Mouse (Mus musculus) naive thymus-derived CD4-positive, alpha-beta T cell, adult 2 months (primary cell): ENCODE data around the gene 1300017J02Rik.
"Not testable (repeated sequence)": the region's sequence is repeated elsewhere in the genome, so short reads cannot be mapped to it uniquely, and the experiment has no call there.

ENCODE experiments used
- DNase-seq: peaks from one replicate; pipeline ENCODE4 v3.0.0-alpha.2; 2011; ENCODE audit warnings: low read depth

1300017J02Rik gene

GRCm38 (mm10) chr9:103304927-103305326, at the start of gene 1300017J02Rik, which contains the start of gene Topbp1:
Gene 1300017J02Rik (minus strand): TSS chr9:103305082.
Gene Topbp1 (plus strand): TSS chr9:103305215.
- peak; percentile 93 for DNase-seq

DNA sequence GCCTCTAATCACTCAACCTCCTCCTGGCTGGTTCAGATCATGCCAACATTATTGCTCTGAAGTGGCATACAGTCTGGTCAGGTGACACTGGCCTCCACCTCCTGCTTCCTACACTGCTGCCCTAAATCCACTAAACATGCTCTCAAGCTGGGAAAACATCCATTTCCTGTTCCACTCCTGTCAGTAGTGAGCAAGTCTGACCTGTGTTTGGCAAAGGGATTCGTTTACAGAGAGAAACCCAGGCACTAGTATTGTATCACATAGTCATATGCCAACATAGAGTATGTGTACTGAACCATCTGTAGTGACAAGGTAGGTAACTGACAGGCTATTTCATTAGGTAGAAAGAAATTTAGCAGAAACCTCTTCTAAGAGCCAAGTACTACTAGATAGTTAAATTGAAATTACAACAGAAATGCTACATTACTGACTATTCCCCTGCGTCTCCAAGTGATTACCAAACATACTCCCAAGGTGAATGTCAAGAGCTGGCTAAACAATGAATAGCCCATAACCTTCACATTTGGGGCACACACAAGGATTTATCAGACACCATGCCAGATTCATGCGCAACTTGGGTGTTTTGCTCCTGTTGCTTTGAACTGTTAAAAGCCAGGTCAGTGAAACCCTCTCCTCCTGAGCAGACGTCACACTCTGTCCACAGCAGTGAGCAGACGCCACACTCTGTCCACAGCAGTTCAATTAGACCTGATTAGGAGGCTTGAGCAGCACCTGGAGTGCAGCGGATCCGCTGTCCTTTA, 48.8 kb upstream of the 1300017J02Rik start:
- not testable (repeated sequence) for DNase-seq

- no peak for DNase-seq
Observed at GRCm38 (mm10) chr9:103348791-103349190, 43.9 kb upstream of the 1300017J02Rik start.

- DNase-seq: no peak
Observed at GRCm38 (mm10) chr9:103347996-103348490, 43.2 kb upstream of the 1300017J02Rik start.

- no peak for DNase-seq
Observed at GRCm38 (mm10) chr9:103347045-103347444, 42.2 kb upstream of the 1300017J02Rik start.

- no peak for DNase-seq
Observed at GRCm38 (mm10) chr9:103336912-103337311, 32.0 kb upstream of the 1300017J02Rik start.

DNA sequence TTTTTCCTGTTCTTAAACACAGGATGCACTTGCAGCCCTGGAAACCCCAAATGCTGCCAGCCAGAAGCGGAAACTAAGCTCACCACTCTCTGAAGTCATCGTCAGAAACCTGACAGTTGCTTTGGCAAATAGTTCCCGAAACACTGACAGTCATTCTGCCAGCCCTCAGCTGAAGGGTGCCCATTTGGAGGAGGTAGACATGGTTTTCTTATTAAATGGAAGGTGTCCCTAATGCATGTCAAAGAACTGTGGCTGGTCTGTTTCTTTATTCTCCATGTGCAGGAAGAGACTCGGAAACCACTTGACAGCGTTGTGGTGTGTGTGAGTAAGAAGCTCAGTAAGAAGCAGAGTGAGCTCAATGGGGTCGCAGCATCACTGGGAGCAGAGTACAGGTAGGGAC, 27.8 kb upstream of the 1300017J02Rik start:
- DNase-seq: no peak

DNA sequence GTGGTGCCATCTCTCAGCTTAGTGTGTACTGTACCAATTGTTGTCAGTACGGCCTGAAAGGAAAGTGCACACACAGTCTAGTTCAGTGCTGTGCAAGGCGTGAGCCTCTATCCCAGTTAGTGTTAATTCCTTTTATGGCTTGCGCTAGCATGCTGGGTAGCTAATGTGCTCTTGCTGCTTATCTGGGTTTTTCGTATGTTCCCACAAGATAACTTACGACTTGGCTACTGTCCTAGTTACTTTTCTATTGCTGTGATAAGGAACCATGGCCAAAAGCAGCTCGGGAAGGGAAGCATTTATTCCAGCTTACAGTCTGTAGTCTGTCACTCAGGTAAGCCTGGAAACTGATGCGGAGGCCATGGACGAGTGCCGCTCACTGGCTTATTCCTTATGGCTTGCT, 21.6 kb upstream of the 1300017J02Rik start:
- DNase-seq: no peak

DNA sequence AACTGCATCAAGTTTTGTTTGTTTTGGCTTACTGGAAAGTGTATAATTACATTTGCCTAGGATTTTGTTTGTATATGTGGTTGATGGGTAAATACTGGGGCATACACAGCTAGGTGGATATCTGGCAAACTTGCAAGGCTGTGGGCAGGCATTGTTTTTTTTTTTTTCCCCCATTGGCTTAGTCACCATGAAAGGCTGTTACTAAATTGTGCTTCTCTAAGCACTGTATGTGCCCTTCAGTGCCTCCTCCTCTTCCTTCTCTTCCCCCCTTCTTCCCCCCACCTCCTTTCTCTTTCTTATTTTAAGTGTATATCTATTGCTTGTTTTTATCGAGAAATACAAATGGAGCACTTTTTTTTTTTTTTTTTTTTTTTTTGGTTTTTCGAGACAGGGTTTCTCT, 19.8 kb upstream of the 1300017J02Rik start:
- DNase-seq: no peak

GRCm38 (mm10) chr9:103309832-103310231, 5.0 kb upstream of the 1300017J02Rik start:
- no peak for DNase-seq

DNA sequence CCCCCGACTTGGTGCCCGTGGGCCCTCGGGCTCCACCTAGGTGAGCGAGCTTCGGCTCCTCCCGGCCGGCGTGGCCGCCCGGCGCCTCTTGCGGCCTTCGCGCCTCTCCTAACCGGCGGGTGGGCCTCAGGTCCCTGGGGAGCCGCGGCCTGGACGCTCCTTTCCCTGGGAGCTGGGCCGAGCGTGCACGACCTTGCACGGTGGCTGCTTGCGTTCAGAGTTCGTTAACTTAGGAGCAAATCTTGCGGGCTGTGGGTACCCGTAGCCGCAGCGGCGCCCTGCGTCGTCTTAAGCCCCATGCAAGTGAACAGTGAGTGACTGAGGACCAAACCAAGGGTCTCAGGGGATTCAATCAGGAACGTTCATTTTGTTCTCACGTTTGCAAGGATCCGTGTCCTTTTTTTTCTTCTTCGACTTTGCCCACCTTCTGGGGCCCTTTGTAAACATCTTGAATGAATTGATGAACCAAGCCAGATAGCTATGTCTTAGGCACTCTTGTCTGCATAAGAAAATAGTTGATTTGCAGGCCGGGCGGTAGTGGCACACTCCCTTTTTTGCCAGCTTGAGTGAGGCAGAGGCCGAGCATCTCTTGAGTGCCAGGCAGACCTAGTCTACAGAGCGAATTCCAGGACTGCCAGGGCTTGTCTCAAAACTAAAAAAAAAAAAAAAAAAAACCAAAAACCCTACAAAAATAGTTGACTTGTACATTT, 605 bp upstream of the 1300017J02Rik start:
- DNase-seq: no peak

DNA sequence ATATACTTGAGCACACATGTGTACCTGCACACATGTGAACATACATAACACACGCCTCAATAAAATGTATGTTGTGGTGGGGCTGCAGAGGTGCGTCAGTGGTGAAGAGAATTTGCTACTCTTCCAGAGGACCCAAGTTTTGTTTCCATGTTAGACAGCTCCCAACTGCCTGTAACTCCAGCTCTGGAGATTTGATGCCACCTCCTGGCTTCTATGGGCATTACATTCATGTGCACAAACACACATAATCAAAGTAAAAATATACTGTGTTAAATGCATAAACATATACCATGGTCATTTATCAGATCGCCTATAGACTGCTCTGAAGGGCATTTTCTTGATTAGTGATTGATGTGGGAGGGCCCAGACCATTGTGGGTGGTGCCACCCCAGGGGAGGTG, 2.2 kb downstream of the 1300017J02Rik start:
- DNase-seq: peak; percentile 71

- no peak for DNase-seq
Observed at GRCm38 (mm10) chr9:103302239-103302638, 2.6 kb downstream of the 1300017J02Rik start.

DNA sequence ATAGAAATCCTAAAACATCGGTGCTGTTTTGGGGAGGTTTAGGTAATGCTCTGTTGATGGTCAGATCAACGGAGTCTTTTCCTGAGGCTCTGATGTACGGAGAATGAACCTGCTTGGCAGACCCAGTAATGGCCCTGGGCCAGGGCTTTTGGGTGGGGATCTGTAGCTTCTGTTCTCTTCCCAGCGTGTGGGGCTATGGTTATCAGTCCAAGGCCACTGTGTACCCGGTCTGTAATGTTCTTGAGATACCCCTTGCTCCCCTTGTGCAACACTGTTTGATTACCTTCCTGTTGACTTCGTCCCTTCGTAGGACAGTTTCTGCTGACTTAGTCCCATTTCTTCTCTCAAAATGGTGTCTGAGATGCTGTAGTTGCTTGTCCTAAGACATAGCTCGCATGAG, 3.8 kb downstream of the 1300017J02Rik start:
- DNase-seq: no peak

DNA sequence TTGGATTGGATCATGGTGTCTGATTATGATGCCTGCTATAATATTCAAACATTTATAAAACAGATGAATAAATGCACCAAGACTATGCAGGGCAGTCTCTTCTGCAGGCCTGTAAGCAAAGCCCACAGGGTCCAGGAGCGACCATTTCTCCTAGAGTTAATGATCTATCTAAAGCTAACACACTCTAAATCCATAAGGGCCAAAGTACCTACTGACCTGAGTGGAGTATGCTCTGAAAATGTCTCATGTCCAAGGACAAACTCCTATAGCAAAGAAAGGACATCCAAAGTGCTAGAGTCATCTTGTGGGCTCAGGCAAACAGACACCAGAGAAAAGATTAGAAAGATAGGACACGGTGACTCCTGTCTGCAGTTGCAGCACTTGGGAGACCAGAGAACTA, 10.4 kb downstream of the 1300017J02Rik start:
- DNase-seq: no peak

GRCm38 (mm10) chr9:103288489-103289180, 16.2 kb downstream of the 1300017J02Rik start:
- DNase-seq: no peak

DNA sequence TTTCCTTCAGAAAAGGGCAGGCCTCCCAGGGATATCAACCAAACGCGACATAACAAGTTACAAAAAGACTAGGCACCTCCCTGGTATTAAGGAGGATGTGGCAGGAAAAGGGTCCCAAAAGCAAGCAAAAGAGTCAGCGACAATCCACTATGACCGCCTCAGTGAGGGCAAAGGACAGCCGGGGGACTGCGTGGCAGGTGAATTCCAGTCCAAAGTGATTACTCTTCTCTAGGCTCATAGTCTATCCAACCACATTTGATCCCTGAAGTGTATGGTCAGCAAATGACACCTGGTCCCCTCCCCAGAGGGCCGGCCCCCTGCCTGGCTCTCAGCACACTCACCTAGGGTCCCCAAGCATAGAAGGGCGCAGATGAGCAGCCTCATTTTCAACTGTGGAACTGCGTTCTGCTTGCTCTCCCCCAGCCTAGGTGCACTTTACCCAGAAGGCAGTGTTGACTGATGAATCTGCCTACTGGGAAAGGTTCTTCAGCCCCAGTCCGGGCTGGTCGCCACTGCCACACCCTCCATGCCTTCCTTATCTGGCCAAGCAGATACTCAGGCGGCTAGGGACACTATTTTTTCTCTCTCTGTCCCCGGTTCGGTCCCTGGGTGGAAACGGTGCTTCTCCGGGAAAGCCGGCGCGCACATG, 16.9 kb downstream of the 1300017J02Rik start:
- no peak for DNase-seq

DNA sequence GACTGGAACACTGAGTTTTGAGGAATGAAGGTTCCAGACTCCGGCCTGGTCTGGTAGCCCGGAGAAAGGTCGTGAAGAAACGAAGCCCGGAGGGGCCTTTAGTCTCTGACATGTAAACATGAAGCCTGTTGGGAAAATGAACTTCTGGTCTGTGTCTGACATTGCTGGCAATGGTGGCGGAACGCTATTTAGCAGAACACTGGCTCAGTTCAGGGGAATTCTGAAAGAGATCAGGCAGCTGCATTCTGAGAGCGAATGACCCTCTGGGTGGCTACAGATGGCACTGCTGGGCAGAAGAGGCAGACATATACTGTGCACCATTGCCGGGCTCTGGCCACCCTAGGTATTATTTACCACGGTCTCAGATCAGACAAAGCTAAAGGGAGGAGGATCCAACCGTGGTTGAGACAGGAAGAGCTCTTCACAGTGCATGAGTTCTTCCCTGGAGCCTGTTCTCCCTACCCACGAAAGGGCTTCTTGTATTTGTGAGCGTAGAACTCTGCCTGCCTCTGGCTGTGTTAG, 17.9 kb downstream of the 1300017J02Rik start:
- no peak for DNase-seq

DNA sequence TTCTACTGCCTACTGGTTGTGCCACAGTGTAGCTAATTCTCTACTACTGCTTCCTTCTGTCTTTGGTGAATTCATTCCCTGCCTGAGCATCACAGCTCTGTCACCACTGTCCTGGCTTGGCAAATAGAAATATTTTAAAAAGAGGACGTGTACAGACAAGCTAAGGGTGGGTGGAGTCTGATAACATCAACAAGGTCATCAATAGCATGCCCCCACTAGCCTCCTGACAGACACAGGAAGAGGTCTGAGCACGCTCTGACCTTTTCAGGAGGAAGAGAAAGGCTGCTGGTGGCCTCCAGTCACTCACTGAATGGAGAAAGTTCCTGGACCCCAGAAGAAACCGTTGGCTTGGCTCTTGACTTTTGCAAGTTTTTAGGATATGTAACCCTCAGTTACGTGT, 18.5 kb downstream of the 1300017J02Rik start:
- no peak for DNase-seq

DNA sequence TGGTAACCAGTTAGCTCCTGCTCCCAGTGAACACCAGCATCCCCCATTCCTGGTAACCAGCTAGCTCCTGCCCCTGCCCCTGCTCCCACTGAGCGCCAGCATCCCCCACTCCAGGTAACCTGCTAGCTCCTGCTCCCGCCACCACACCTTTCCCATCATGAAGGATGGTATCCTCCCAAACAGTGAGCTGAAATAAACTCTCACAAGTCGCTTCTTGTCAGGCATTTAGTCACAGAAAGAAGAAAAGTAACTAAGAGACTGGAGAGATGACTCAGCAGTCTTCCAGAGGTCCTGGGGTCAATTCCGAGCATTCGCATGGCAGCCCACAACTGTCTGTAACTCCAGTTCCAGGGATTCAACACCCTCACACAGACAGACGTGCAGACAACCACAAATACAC, 28.0 kb downstream of the 1300017J02Rik start:
- DNase-seq: no peak

DNA sequence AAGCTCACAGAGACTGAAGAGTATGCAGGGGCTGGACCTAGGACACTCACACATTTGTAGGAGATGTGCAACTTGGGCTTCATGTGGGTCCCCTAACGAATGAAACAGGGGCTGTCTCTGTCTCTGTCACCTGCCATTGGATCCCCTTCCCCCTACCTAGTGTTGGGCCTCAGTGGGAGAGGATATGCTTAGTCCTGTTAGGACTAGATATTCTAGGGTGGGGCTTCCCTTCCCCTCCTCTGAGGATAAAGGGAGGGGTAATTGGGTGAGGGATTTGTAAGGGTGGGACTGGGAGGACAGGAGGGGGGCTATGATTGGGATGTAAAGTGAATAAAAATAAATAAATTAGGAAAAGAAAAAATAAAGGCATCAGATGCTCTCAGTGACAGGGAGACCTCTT, 29.2 kb downstream of the 1300017J02Rik start:
- no peak for DNase-seq

GRCm38 (mm10) chr9:103274819-103275218, 30.1 kb downstream of the 1300017J02Rik start:
- no peak for DNase-seq
